Mouse (Mus musculus): ENCODE data around the gene Smyd2.

Gene Smyd2

DNA sequence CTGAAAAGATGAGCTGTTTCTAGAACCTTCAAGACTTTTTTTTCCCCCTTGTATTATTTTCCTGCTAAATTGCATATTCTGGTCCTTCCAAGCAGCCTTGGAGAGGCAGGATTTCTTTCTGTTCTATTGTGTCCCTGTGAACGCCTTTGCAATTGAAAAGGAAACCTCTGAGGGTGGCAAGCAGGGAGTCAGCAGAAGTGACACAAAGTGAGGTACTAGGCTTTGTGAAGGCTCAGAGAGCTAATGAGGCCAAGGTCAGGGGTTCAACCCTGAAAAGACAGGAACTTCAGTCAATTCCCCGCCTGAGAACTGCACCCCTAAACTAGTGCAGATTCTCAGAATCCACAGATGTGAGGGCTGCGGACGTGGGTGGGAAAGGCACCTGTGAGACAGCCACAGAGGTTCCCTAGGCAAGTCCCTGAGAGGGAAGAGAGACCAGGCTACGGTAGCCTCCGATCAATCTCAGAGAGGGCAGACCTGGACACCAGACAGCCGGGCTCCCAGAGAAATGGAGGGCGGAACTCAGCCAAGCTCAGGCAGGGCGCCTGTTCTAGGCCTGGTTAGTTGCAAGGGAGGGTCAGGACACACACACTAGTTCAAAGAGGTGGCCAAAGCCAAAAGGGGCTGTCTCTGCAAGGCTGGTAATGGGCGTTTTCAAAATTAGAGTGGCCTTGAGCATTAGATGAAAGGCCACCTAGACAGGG is 5.6 kb downstream of the Smyd2 start:
- no peak for DNase-seq

DNA sequence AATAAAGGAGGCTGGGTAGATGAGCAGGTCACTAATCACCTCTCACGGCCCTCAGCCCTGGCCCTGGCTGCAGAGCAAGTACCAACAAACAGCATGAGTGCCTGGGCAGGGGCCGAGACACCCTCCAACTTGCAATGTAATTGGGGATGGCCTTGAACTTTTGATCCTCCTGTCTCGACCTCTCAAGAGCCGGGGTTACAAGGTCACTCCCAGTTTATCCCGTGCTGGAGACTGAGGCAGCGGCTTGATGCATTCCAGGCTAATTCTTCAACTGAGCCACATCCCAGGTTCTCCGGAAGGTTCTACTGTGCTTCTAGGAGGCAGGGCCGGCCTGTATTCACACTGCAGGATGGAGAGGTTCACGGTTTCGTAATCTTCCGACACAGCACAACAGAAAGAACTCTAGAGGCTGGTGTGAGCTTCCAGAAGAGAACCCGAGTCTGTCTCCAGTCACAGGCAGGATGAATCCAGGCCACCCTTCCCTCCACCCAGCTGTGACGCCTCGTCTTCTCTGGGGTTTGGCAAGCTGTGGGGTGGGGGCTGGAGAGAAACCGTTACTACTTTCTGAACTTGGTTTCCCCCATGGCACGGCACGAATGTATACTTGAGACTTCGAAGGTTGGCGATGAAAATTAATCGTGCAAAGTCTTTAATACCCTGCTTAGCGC is 8.9 kb downstream of the Smyd2 start:
- DNase-seq = no peak

DNA sequence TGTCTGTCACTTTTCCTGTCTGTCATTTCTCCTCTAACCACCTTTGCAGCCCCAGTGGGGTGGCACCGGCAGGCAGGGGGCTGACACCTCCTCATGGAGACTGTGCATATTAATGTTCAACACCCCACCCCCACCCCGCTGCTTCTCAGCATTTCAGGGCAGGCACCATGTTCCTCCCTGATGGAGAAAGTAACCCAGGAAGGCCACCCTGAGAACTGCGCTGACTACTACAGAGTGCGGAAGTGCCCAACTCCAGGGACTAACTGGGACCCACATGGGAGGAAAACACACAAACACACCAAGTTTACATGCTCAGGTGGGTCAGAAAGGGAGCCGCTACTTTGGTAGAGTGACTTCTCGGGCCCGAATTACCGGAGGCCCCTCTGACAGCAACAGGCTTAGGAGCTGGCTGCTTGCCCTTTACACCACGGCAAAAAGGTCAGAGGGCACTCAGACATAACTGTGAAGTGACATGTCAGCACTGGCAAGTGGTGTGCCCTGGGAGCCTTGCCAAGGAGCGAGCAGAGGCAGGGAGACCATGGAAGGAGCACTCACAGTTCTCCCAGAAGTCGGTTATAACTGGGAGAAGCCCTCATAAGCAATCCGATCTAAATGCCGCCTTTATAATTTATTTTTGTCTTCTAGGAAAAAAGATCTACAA is 11.3 kb downstream of the Smyd2 start:
- DNase-seq = peak; percentile 27 to 57

DNA sequence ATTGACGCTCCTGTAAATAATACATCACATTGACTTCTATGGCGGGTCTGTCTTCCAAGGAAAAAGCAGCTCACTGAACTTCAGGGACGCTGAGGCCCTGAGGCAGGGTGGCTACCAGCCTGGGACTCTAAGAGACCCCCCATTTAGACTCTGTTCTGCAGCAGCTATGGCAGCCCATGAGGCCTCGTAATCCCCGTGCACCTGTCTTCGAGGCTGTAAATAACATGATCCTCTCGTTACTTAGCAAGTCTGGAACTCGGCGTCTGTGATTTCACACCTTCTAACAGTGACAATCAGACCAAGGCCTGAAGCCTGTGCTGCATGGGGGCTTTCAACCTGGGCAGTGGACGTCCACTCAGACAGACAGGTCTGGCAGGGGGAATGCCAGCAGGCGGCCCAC is 19.0 kb downstream of the Smyd2 start:
- no peak for DNase-seq

DNA sequence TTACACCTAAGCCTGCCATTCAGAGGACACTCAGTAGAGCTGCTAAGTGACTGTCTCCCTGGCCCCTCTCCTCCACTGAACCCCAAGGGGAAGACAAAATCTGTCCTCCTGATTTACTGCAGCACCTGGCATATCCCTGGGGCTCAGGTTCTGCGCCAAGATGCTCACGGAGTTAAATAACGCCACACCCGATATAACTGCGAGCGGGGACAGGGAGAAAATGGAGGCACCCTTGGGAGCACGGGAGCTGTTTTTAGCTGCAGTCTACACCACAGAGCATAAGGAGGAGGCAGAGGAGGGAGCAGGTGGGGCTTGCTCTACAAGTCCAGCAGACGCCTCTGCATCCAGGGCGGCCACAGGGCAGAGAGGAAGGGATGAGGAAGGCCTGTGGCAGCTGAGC is 19.8 kb downstream of the Smyd2 start:
- DNase-seq = peak; percentile 33 to 37

GRCm38 (mm10) chr1:189899526-189899925 is 22.6 kb downstream of the Smyd2 start:
- DNase-seq = no peak

- DNase-seq = no peak
Observed at GRCm38 (mm10) chr1:189898708-189899107, 23.5 kb downstream of the Smyd2 start.

DNA sequence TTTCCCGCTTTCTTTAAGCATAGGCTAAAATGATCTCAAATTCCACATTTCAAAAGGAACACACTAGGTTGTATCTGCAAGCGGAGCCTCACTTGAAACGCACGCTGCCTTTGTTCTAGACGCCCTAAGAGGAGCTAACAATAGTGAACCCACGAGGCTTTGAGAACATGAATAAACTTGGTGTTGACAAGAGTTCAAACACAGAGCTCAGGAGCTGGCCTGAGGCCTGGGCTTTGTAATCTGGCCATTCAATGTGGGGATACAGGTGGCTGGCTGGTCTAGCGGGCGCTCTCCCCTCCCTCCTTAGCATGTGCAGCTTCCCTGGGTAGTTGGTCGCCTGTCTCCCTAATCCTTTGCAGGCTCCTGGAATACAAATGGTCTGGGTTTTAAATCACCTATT is 24.3 kb downstream of the Smyd2 start:
- DNase-seq = no peak

DNA sequence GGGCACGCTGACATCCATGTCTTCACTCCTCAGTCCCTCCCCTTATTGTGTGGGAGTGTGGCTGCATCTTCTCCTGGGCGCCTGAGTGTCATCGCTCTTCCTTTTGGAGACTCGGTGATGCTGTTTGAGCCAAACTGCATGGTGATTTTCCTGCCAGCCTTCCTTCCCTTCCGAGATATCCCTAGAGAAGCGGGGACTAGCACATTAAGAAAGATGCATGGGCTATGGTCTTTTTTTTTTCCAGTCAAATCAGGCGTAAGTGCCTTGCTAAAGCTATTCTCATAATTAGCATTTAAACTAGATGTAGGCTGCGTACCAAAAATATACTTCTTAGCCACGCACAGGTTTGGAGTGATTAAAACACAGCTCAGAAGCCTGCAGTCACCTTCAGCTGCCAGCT is 28.0 kb downstream of the Smyd2 start:
- DNase-seq = no peak

GRCm38 (mm10) chr1:189888749-189889148 is 33.4 kb downstream of the Smyd2 start:
- no peak for DNase-seq

- peak; percentile 85 to 87 for DNase-seq
Observed at GRCm38 (mm10) chr1:189887518-189887917, 34.6 kb downstream of the Smyd2 start.

DNA sequence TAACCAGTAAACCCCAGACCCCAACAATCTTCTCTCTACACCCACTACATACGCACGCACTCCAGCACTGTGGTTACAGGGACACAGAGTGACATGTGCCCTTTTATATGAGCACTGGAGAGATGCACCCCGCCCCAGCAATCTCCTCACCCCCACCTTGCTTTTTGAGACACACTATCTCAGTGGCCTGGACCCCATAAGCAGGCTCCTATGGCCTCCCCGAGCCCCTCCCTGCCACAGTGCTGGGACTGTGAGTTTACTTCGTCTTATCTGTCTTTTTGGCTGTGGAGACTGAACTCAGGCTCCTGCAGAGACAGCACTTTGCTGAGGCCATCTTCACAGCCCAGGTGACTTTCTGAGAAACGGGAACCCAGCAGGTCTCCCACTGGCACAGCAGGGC is 36.2 kb downstream of the Smyd2 start:
- no peak for DNase-seq

GRCm38 (mm10) chr1:189884951-189885350 is 37.2 kb downstream of the Smyd2 start:
- DNase-seq = peak; percentile 81 to 89

GRCm38 (mm10) chr1:189883531-189884170 is 38.5 kb downstream of the Smyd2 start:
- peak; percentile 63 to 80 for DNase-seq

DNA sequence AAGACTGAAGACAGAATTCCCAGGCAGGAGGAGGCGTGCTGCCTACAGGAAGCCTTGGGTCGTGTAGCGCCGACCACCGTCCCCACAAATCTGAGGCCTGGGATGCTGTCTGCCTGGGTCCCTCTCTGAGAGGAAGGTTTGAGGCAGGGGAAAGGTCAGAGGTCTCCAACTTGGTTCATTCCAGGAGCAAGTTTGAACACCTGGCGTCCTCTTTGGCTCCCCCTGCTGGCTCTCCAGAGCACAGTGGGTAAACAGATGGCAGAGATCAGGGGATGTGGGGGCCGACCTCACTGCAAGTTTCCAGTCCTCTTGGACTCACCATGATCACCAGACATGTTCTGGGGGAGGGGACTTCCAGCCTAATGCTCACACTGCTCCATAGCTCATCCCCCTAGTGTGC is 39.3 kb downstream of the Smyd2 start:
- peak; percentile 75 to 78 for DNase-seq

DNA sequence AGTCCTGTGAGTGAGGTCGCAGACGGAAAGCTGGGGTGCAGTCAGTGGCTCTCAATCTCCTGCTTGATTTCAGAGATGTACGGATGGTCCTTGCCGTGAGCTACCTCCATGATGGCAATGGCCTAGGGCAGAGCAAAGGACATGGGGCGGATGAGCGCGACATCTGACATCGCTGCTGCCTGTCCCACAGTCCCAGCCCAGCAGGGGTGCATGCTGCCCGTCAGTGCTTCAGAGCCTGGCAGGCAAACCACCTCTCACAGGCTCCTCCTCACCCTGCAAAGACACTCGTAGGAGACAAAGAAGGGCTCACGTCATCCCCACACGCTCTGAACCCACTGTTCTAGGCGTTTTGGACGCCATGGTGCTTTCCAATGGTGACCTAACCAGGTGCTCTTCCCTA is 41.4 kb downstream of the Smyd2 start:
- peak; percentile 45 to 57 for DNase-seq

- peak; percentile 50 to 74 for DNase-seq
Observed at GRCm38 (mm10) chr1:189879965-189880364, 42.2 kb downstream of the Smyd2 start.

- DNase-seq = no peak
Observed at GRCm38 (mm10) chr1:189879212-189879611, 43.0 kb downstream of the Smyd2 start.

DNA sequence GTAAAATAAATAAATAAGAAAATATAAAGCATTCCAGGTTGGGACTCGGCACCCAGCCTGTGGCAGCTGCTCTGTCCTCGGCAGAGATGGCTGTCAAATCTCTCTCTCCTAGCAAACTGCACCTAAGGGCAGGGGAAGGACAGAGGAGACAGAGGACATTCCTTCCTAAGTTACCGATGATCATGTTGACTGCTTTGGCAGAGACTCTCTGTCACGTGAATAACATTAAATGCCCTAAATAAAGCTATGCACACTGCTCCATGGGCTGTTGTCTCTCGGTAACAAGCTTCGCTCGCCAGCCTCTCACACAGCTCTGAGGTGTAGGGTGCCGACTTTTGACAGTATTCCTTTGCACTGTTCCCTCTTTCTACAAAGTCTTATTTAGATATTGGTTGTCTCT is 46.0 kb downstream of the Smyd2 start:
- no peak for DNase-seq

- no peak for DNase-seq
Observed at GRCm38 (mm10) chr1:189875439-189875861, 46.7 kb downstream of the Smyd2 start.

DNA sequence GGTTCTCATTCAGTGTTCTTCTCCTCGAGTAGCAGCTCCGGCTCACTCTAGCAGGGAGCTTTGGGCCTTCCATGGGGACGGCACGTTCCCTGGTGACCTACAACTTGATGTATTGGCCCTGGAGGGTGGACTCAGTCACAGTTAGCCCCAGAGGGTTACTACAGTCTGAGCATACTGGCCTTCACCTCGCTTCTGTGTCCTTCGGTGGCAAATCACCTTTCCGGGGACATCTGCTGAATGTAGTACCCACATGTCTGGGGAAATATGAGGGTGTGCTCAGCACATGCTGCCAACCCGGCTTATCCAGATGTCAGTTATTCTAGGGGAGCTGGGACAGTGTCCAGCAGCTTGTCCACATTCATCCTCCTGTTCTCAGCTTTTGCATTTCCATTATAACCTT is 48.6 kb downstream of the Smyd2 start:
- no peak for DNase-seq

GRCm38 (mm10) chr1:189872050-189872449 is 50.1 kb downstream of the Smyd2 start:
- DNase-seq = no peak

- DNase-seq = no peak
Observed at GRCm38 (mm10) chr1:189871625-189872024, 50.5 kb downstream of the Smyd2 start.

DNA sequence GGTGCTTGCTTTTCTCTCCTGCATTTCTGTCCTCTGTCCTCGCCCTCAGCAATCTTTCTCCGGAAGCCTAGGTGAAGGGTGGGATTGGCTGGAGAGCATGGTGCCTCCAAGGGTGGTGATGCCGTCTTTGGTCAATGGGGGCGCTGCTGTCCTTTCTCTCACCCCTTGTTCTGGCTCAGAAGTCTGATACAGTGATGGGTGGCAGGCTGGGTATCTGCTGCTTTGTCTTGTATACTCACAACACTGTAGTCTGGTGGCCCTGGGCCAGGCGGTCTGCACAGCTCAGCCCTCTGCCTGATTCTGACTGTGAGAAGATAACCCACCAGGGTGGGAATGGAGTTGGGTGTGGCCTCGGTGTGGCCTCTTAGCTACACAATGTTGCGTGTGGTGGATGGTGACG is 51.6 kb downstream of the Smyd2 start:
- peak in 1 of 2 experiments; percentile 41 for DNase-seq
